Mouse (Mus musculus): ENCODE results near the gene A630023A22Rik. TPM values are rescaled to one million over a fixed set of nuclear protein-coding genes. Genes with fewer than 3 reads are reported as not detected.

Gene A630023A22Rik
- polyA plus RNA-seq, 1 experiment, result 14.8 TPM

DNA sequence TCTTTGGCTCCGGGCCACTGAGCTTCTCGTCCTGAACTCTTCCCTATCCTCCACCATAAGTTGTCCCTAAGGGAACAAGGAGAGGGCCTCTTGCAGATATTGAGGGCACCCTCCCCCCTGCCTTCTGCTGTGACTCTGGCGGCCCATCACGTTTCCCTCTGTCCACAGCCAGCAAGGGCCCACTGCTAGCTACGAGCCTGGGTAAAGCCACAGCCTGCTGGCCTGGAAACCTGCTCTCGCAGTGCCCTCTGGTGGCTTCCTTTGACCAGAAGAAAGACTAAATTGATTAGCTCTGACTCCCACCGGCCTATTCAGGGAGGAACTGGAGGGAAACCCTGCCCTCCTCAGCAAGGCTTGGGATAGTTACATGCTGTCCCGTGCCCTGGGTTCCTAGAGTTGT, 2.3 kb upstream of the A630023A22Rik start:
- peaks cover 2% of the 10 kb centered on the region; the same call in 1 of the 2 replicates for H3K4me1 ChIP-seq (ENCODE audit: control insufficient read depth, insufficient read depth, low read length)

GRCm38 (mm10) chr14:34103855-34104254, 1.3 kb upstream of the A630023A22Rik start:
- Histone ChIP-seq H3K4me3 (ENCODE audit: control insufficient read depth, low read depth, low read length) (no peak overlapping the region), H3K27me3 (ENCODE audit: control insufficient read depth, insufficient read depth, low read length) (no peaks in the 10 kb centered on the region)
- TF ChIP-seq POLR2A (IDR thresholded peaks at IDR 0.05; ENCODE audit: control insufficient read depth, low read depth, low read length) (no peak), CTCF (IDR thresholded peaks at IDR 0.05; ENCODE audit: control insufficient read depth, insufficient read depth, insufficient replicate concordance, low read depth, low read length) (no peak)

More for the DNA sequence above, 2.3 kb upstream of the A630023A22Rik start:
- Histone ChIP-seq H3K27me3 (ENCODE audit: control insufficient read depth, insufficient read depth, low read length) (no peaks in the 10 kb centered on the region), H3K27ac (ENCODE audit: control insufficient read depth, insufficient read depth, low read depth, low read length) (no peak overlapping the region), H3K36me3 (ENCODE audit: control insufficient read depth, insufficient read depth, low read length) (no peaks in the 10 kb centered on the region), H3K4me3 (ENCODE audit: control insufficient read depth, low read depth, low read length) (no peak overlapping the region)
- TF ChIP-seq POLR2A (IDR thresholded peaks at IDR 0.05; ENCODE audit: control insufficient read depth, low read depth, low read length), result no peak
- peak; percentile 41; the same call in 1 of the 2 replicates for TF ChIP-seq CTCF (IDR thresholded peaks at IDR 0.05; ENCODE audit: control insufficient read depth, insufficient read depth, insufficient replicate concordance, low read depth, low read length)

GRCm38 (mm10) chr14:34096161-34096560, 6.4 kb downstream of the A630023A22Rik start:
- TF ChIP-seq POLR2A (IDR thresholded peaks at IDR 0.05; ENCODE audit: control insufficient read depth, low read depth, low read length) (no peak), CTCF (IDR thresholded peaks at IDR 0.05; ENCODE audit: control insufficient read depth, insufficient read depth, insufficient replicate concordance, low read depth, low read length) (no peak)
- H3K36me3 ChIP-seq (ENCODE audit: control insufficient read depth, insufficient read depth, low read length), result no peaks in the 10 kb centered on the region
- H3K4me3 ChIP-seq (ENCODE audit: control insufficient read depth, low read depth, low read length), result no peak overlapping the region
- H3K27me3 ChIP-seq (ENCODE audit: control insufficient read depth, insufficient read depth, low read length), result no peaks in the 10 kb centered on the region
- no peaks in the 10 kb centered on the region for H3K4me1 ChIP-seq (ENCODE audit: control insufficient read depth, insufficient read depth, low read length)
- H3K27ac ChIP-seq (ENCODE audit: control insufficient read depth, insufficient read depth, low read depth, low read length), result no peak overlapping the region

More at GRCm38 (mm10) chr14:34103855-34104254, 1.3 kb upstream of the A630023A22Rik start:
- H3K36me3 ChIP-seq (ENCODE audit: control insufficient read depth, insufficient read depth, low read length), result no peaks in the 10 kb centered on the region
- no peak overlapping the region for H3K27ac ChIP-seq (ENCODE audit: control insufficient read depth, insufficient read depth, low read depth, low read length)
- peaks cover 2% of the 10 kb centered on the region; the same call in 1 of the 2 replicates for H3K4me1 ChIP-seq (ENCODE audit: control insufficient read depth, insufficient read depth, low read length)

GRCm38 (mm10) chr14:34092856-34093255, 9.7 kb downstream of the A630023A22Rik start:
- no peaks in the 10 kb centered on the region for H3K27me3 ChIP-seq (ENCODE audit: control insufficient read depth, insufficient read depth, low read length)
- H3K4me1 ChIP-seq (ENCODE audit: control insufficient read depth, insufficient read depth, low read length), result no peaks in the 10 kb centered on the region
- TF ChIP-seq POLR2A (IDR thresholded peaks at IDR 0.05; ENCODE audit: control insufficient read depth, low read depth, low read length), result no peak
- no peak for TF ChIP-seq CTCF (IDR thresholded peaks at IDR 0.05; ENCODE audit: control insufficient read depth, insufficient read depth, insufficient replicate concordance, low read depth, low read length)
- no peaks in the 10 kb centered on the region for H3K36me3 ChIP-seq (ENCODE audit: control insufficient read depth, insufficient read depth, low read length)
- no peak overlapping the region for H3K27ac ChIP-seq (ENCODE audit: control insufficient read depth, insufficient read depth, low read depth, low read length)
- no peak overlapping the region for H3K4me3 ChIP-seq (ENCODE audit: control insufficient read depth, low read depth, low read length)

DNA sequence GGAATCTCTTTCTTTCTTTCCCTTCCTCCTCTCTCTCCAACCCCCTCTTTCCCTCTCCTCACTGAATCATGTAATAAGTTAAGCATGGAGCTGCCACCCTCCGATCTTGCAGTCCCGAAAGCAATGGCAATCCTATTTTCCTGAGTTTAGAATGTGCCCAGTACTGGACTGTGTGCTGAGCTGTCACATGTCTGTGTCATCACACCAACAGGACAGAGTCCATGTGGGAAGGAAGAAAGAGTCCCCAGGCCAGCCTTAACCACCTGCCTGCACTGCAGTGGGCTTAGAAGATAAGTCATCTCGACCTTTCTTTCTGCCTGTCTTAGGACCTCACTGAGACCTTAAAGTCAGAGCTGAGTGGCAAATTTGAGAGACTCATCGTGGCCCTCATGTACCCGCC, 11.1 kb downstream of the A630023A22Rik start:
- Histone ChIP-seq H3K36me3 (ENCODE audit: control insufficient read depth, insufficient read depth, low read length) (no peaks in the 10 kb centered on the region), H3K4me3 (ENCODE audit: control insufficient read depth, low read depth, low read length) (no peak overlapping the region), H3K27ac (ENCODE audit: control insufficient read depth, insufficient read depth, low read depth, low read length) (no peak overlapping the region), H3K27me3 (ENCODE audit: control insufficient read depth, insufficient read depth, low read length) (no peaks in the 10 kb centered on the region), H3K4me1 (ENCODE audit: control insufficient read depth, insufficient read depth, low read length) (no peaks in the 10 kb centered on the region)
- no peak for TF ChIP-seq CTCF (IDR thresholded peaks at IDR 0.05; ENCODE audit: control insufficient read depth, insufficient read depth, insufficient replicate concordance, low read depth, low read length)
- TF ChIP-seq POLR2A (IDR thresholded peaks at IDR 0.05; ENCODE audit: control insufficient read depth, low read depth, low read length), result no peak

DNA sequence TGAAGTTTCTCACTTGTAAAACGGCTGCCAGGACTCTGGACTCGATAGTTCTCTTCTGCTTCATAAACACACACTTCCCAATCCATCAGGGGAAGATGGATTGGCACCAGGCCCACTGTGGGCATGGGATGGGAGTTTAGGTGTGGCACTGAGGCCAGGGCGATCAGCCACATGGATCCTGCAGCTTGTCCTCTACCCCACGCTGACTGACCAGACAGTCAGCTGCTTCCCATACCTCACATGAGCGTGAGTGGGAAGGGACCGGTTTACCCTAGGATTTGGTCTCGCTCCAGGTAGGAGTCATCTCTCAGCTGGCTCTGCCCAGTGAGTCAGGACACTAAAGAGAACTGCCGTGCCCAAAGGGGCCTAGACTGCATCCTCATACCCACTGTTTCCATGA, 12.8 kb downstream of the A630023A22Rik start:
- Histone ChIP-seq H3K4me3 (ENCODE audit: control insufficient read depth, low read depth, low read length) (no peak overlapping the region), H3K27me3 (ENCODE audit: control insufficient read depth, insufficient read depth, low read length) (no peaks in the 10 kb centered on the region), H3K4me1 (ENCODE audit: control insufficient read depth, insufficient read depth, low read length) (no peaks in the 10 kb centered on the region), H3K36me3 (ENCODE audit: control insufficient read depth, insufficient read depth, low read length) (no peaks in the 10 kb centered on the region), H3K27ac (ENCODE audit: control insufficient read depth, insufficient read depth, low read depth, low read length) (no peak overlapping the region)
- TF ChIP-seq CTCF (IDR thresholded peaks at IDR 0.05; ENCODE audit: control insufficient read depth, insufficient read depth, insufficient replicate concordance, low read depth, low read length), result no peak
- TF ChIP-seq POLR2A (IDR thresholded peaks at IDR 0.05; ENCODE audit: control insufficient read depth, low read depth, low read length), result no peak

DNA sequence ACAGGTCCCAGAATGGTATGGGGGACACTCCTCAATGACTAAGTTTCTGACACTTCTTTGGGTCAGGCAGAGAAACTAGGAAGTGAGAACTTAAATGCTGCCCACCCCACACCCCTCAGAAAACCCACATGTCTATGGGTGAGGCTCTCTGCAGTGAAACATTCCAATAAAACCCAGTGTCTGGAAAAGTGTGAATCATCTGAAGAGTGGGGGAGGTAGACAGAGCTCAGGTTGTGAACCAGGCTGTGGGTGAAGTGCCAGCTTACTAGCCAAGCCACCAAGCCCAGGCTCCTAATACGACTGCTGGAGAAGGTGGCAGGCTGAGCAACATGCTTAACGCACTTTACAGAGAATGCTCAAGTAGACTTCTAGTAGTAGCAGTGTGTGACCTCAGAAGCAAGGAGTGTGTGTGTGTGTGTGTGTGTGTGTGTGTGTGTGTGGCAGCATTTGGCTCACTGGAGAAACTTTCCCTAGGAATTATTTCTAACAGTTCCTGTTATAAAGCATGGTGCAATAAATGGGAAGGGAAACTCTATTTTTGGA, 14.6 kb downstream of the A630023A22Rik start:
- no peak overlapping the region for H3K27ac ChIP-seq (ENCODE audit: control insufficient read depth, insufficient read depth, low read depth, low read length)
- H3K36me3 ChIP-seq (ENCODE audit: control insufficient read depth, insufficient read depth, low read length), result no peaks in the 10 kb centered on the region
- H3K27me3 ChIP-seq (ENCODE audit: control insufficient read depth, insufficient read depth, low read length), result no peaks in the 10 kb centered on the region
- no peak for TF ChIP-seq POLR2A (IDR thresholded peaks at IDR 0.05; ENCODE audit: control insufficient read depth, low read depth, low read length)
- TF ChIP-seq CTCF (IDR thresholded peaks at IDR 0.05; ENCODE audit: control insufficient read depth, insufficient read depth, insufficient replicate concordance, low read depth, low read length), result no peak
- H3K4me3 ChIP-seq (ENCODE audit: control insufficient read depth, low read depth, low read length), result no peak overlapping the region
- H3K4me1 ChIP-seq (ENCODE audit: control insufficient read depth, insufficient read depth, low read length), result no peaks in the 10 kb centered on the region
